Comparison of ENCODE assay signal across 8 mouse cellular contexts in genomic region chr7:44893197-44893596, GRCm38 (mm10). TPM values are rescaled to one million over a fixed set of nuclear protein-coding genes. Genes with fewer than 3 reads are reported as not detected.
DNase-seq lines count a peak whose midpoint lies in the region; ATAC-seq and TF ChIP-seq lines count a peak whose summit lies in the region.

No protein-coding gene starts in this region.

- H3K4me1 ChIP-seq in kidney, postnatal 0 days (replicated peaks; ENCODE audit: insufficient read depth, low read length), result peaks cover 23% of the 10 kb centered on the region
- H3K4me1 ChIP-seq in hindbrain, embryonic 14.5 days (replicated peaks; ENCODE audit: control insufficient read depth, insufficient read depth, low read length), result peaks cover 53% of the 10 kb centered on the region
- H3K4me1 ChIP-seq in midbrain, embryonic 16.5 days (ENCODE audit: control insufficient read depth, insufficient read depth, low read length), result peaks cover 53% of the 10 kb centered on the region

- H3K4me2 ChIP-seq in kidney, postnatal 0 days (ENCODE audit: low read length), result peak overlapping the region; percentile 84
- peak overlapping the region; percentile 91 for H3K4me2 ChIP-seq in hindbrain, embryonic 14.5 days (replicated peaks)
- H3K4me2 ChIP-seq in midbrain, embryonic 16.5 days (ENCODE audit: low read length), result peak overlapping the region; percentile 56

- no peak for ATAC-seq in kidney, postnatal 0 days (replicated peaks; ENCODE audit: low FRiP score, low read depth)
- no peak for ATAC-seq in hindbrain, embryonic 14.5 days (ENCODE audit: low FRiP score)
- ATAC-seq in midbrain, embryonic 16.5 days, result no peak

- H3K9me3 ChIP-seq in kidney, postnatal 0 days (replicated peaks; ENCODE audit: low read length), result no peaks in the 10 kb centered on the region
- H3K9me3 ChIP-seq in hindbrain, embryonic 14.5 days (ENCODE audit: control insufficient read depth, low read length), result no peaks in the 10 kb centered on the region
- H3K9me3 ChIP-seq in midbrain, embryonic 16.5 days (replicated peaks; ENCODE audit: control insufficient read depth, low read length, poor library complexity, severe bottlenecking), result no peaks in the 10 kb centered on the region

- no peak for TF ChIP-seq CTCF in kidney, postnatal 0 days (IDR thresholded peaks at IDR 0.05; ENCODE audit: low read depth)

- H3K9ac ChIP-seq in kidney, postnatal 0 days (ENCODE audit: low read depth, low read length), result no peak overlapping the region
- peak overlapping the region; percentile 28; the same call in 1 of the 2 replicates for H3K9ac ChIP-seq in hindbrain, embryonic 14.5 days
- H3K9ac ChIP-seq in midbrain, embryonic 16.5 days (ENCODE audit: low read depth, low read length), result 0 out of 2 replicates have a peak overlapping the region, but pooled peaks have one; percentile 39

- DNase-seq in kidney, postnatal 0 days (ENCODE audit: low spot score), result no peak
- DNase-seq in kidney, adult 18-20 months, result no peak
- peak; percentile 35 for DNase-seq in embryo, embryonic 11 days
- DNase-seq in hindbrain, embryonic 14.5 days (ENCODE audit: low spot score), result peak; percentile 42
- no peak for DNase-seq in layer of hippocampus, adult 11-12 months (ENCODE audit: low spot score)
- DNase-seq in adrenal gland, postnatal 36 days, result no peak
- no peak for DNase-seq in spleen, postnatal 10 days (ENCODE audit: low spot score in 2 of 2)

- H3K27ac ChIP-seq in kidney, postnatal 0 days, result peak overlapping the region; percentile 75
- peak overlapping the region; percentile 96 for H3K27ac ChIP-seq in hindbrain, embryonic 14.5 days
- peak overlapping the region; percentile 93 for H3K27ac ChIP-seq in midbrain, embryonic 16.5 days (ENCODE audit: low read length)

- peaks cover 5% of the 10 kb centered on the region; the same call in 1 of the 2 replicates for H3K36me3 ChIP-seq in kidney, postnatal 0 days (ENCODE audit: insufficient read depth, low read length)
- peaks cover 24% of the 10 kb centered on the region for H3K36me3 ChIP-seq in hindbrain, embryonic 14.5 days (replicated peaks; ENCODE audit: control insufficient read depth, insufficient read depth)
- H3K36me3 ChIP-seq in midbrain, embryonic 16.5 days (ENCODE audit: control insufficient read depth, insufficient read depth, low read length), result 0 out of 2 replicates have a peak, but pooled peaks cover 2% of the 10 kb centered on the region

- no peak overlapping the region for H3K4me3 ChIP-seq in kidney, postnatal 0 days (replicated peaks; ENCODE audit: low read depth, low read length)
- peak overlapping the region; percentile 90 for H3K4me3 ChIP-seq in hindbrain, embryonic 14.5 days (replicated peaks; ENCODE audit: low read length)
- peak overlapping the region; percentile 27 for H3K4me3 ChIP-seq in midbrain, embryonic 16.5 days (ENCODE audit: low read depth, low read length)

- H3K27me3 ChIP-seq in kidney, postnatal 0 days (ENCODE audit: insufficient read depth, low read length), result no peaks in the 10 kb centered on the region
- no peaks in the 10 kb centered on the region for H3K27me3 ChIP-seq in hindbrain, embryonic 14.5 days (ENCODE audit: control insufficient read depth, insufficient read depth, low read length)
- H3K27me3 ChIP-seq in midbrain, embryonic 16.5 days (ENCODE audit: control insufficient read depth, insufficient read depth, low read depth, low read length), result no peaks in the 10 kb centered on the region

- WGBS in kidney, postnatal 0 days, result 30% methylated on average over 8 of the region's 8 CpGs
- 5% methylated on average over 8 of the region's 8 CpGs for WGBS in hindbrain, embryonic 14.5 days
- 5% methylated on average over 8 of the region's 8 CpGs for WGBS in midbrain, embryonic 16.5 days

RNA-seq across cellular contexts. Expression of gene Med25, which starts 0.7 kb away (rescaled TPM):
- 91.4 and 97.8 TPM in 2 replicates for polyA plus RNA-seq in kidney, postnatal 0 days (2015; fragmentation: Nextera tagmentation; extraction: Ambion mirVana)
- polyA plus RNA-seq in hindbrain, embryonic 14.5 days (2014; fragmentation: Nextera tagmentation; extraction: Ambion mirVana), result 87.5 and 90.6 TPM in 2 replicates
- 153 and 158 TPM in 2 replicates for polyA plus RNA-seq in midbrain, embryonic 16.5 days (2015; fragmentation: Nextera tagmentation; extraction: Ambion mirVana)
- total RNA-seq in adrenal gland, postnatal 36 days (2021), result 10 to 100 TPM; 86.1 to 97.1 TPM

RNA-seq across cellular contexts. Expression of gene Fuz, which starts 2.7 kb away (rescaled TPM):
- 19.9 and 21.1 TPM in 2 replicates for polyA plus RNA-seq in kidney, postnatal 0 days (2015; fragmentation: Nextera tagmentation; extraction: Ambion mirVana)
- polyA plus RNA-seq in hindbrain, embryonic 14.5 days (2014; fragmentation: Nextera tagmentation; extraction: Ambion mirVana), result 15.9 and 16.0 TPM in 2 replicates
- 20.0 and 22.3 TPM in 2 replicates for polyA plus RNA-seq in midbrain, embryonic 16.5 days (2015; fragmentation: Nextera tagmentation; extraction: Ambion mirVana)
- total RNA-seq in adrenal gland, postnatal 36 days (2021), result 10 to 100 TPM; 24.9 to 25.8 TPM

RNA-seq across cellular contexts. Expression of gene Ptov1, which starts 23.6 kb away (rescaled TPM):
- 377 and 412 TPM in 2 replicates for polyA plus RNA-seq in kidney, postnatal 0 days (2015; fragmentation: Nextera tagmentation; extraction: Ambion mirVana)
- 430 and 454 TPM in 2 replicates for polyA plus RNA-seq in hindbrain, embryonic 14.5 days (2014; fragmentation: Nextera tagmentation; extraction: Ambion mirVana)
- polyA plus RNA-seq in midbrain, embryonic 16.5 days (2015; fragmentation: Nextera tagmentation; extraction: Ambion mirVana), result 419 and 448 TPM in 2 replicates
- total RNA-seq in adrenal gland, postnatal 36 days (2021), result 100 to 1,000 TPM; 215 to 274 TPM

RNA-seq across cellular contexts. Expression of gene Ap2a1, which starts 36.1 kb away (rescaled TPM):
- polyA plus RNA-seq in kidney, postnatal 0 days (2015; fragmentation: Nextera tagmentation; extraction: Ambion mirVana), result 55.8 and 55.9 TPM in 2 replicates
- 123 and 135 TPM in 2 replicates for polyA plus RNA-seq in hindbrain, embryonic 14.5 days (2014; fragmentation: Nextera tagmentation; extraction: Ambion mirVana)
- 122 and 136 TPM in 2 replicates for polyA plus RNA-seq in midbrain, embryonic 16.5 days (2015; fragmentation: Nextera tagmentation; extraction: Ambion mirVana)
- total RNA-seq in adrenal gland, postnatal 36 days (2021), result 100 to 1,000 TPM in 1 of 2 experiments, 10 to 100 TPM in 1; 95.0 to 106 TPM

RNA-seq across cellular contexts. Expression of gene Pnkp, which starts 36.3 kb away (rescaled TPM):
- polyA plus RNA-seq in kidney, postnatal 0 days (2015; fragmentation: Nextera tagmentation; extraction: Ambion mirVana), result 34.0 and 36.4 TPM in 2 replicates
- polyA plus RNA-seq in hindbrain, embryonic 14.5 days (2014; fragmentation: Nextera tagmentation; extraction: Ambion mirVana), result 23.4 and 26.5 TPM in 2 replicates
- polyA plus RNA-seq in midbrain, embryonic 16.5 days (2015; fragmentation: Nextera tagmentation; extraction: Ambion mirVana), result 27.9 and 30.4 TPM in 2 replicates
- total RNA-seq in adrenal gland, postnatal 36 days (2021), result 10 to 100 TPM; 41.7 to 50.6 TPM

Comparison
In these comparisons a context has a peak if more than half of its experiments do, and no peak if none do; other contexts are left out.
1. DNase-seq: peak in embryo, embryonic 11 days (single experiment) and hindbrain, embryonic 14.5 days (single experiment); none in kidney, postnatal 0 days (single experiment), kidney, adult 18-20 months (single experiment), layer of hippocampus, adult 11-12 months (single experiment), adrenal gland, postnatal 36 days (0 of 2) and spleen, postnatal 10 days (0 of 2).
2. Peak in every context shown above with its lines, with median percentiles within 50 percentile points of each other: H3K27ac ChIP-seq and H3K4me2 ChIP-seq.